Mouse (Mus musculus) embryonic fibroblast, embryonic 13.5 days (primary cell): Measurements from ENCODE around the gene Cchcr1.

Source experiments
- CTCF ChIP-seq: IDR thresholded peaks from 2 replicates; pipeline ENCODE4 v1.5.1; 2011; ENCODE audit warnings: mild to moderate bottlenecking, control low read depth, low read length, moderate library complexity, borderline replicate concordance; ENCODE audit not compliant: insufficient read depth
- POLR2A ChIP-seq: IDR thresholded peaks from 2 replicates; pipeline ENCODE4 v1.6.1; 2011; ENCODE audit warnings: low read depth, mild to moderate bottlenecking, control low read depth, low read length, moderate library complexity

- TF ChIP-seq CTCF, result no peak
- no peak for TF ChIP-seq POLR2A
Measured at GRCm38 (mm10) chr17:35550143-35550494, 33.2 kb downstream of the Cchcr1 start.
